Mouse (Mus musculus) liver, embryonic 13.5 days (tissue): ENCODE measurements around the gene Morn4. TPM values are rescaled to one million over a fixed set of nuclear protein-coding genes. Genes with fewer than 3 reads are reported as not detected.

Experiments used
- polyA plus RNA-seq: library from polyadenylated mRNA; unstranded; fragments of >200 nt; fragmentation: Nextera tagmentation; extraction: Ambion mirVana; gene quantifications from 2 replicates; pipeline ENCODE4 v1.2.1, GENCODE M21; 2015

Gene Morn4
- polyA plus RNA-seq, 1 experiment from 2014 or later: 2.8 TPM

Other genes starting within 250 kb of the Morn4 start
- gene Frat2, start 238.2 kb downstream of the Morn4 start, polyA plus RNA-seq: 4.6 and 6.0 TPM in 2 replicates
- 15.2 and 17.2 TPM in 2 replicates for gene Rrp12, start 190.2 kb downstream of the Morn4 start, polyA plus RNA-seq
- 230 and 238 TPM in 2 replicates for gene Pgam1, start 174.4 kb downstream of the Morn4 start, polyA plus RNA-seq
- gene Exosc1, start 152.9 kb downstream of the Morn4 start, polyA plus RNA-seq: 61.6 and 67.2 TPM in 2 replicates
- gene Zdhhc16, start 152.9 kb downstream of the Morn4 start, polyA plus RNA-seq: 43.1 and 44.1 TPM in 2 replicates
- gene Mms19, start 105.2 kb downstream of the Morn4 start, polyA plus RNA-seq: 10.4 and 13.5 TPM in 2 replicates
- gene Ubtd1, start 104.6 kb downstream of the Morn4 start, polyA plus RNA-seq: 3.3 and 3.9 TPM in 2 replicates
- gene Ankrd2, start 50.4 kb downstream of the Morn4 start, polyA plus RNA-seq: 0.15 and 0.16 TPM in 2 replicates
- 21.6 and 21.9 TPM in 2 replicates for gene Hoga1, start 40.7 kb downstream of the Morn4 start, polyA plus RNA-seq
- gene 4933411K16Rik, start 34.1 kb downstream of the Morn4 start, polyA plus RNA-seq: 0.15 TPM in 1 of 2 replicates, not detected in the other
- gene Pi4k2a, start 4.1 kb upstream of the Morn4 start, polyA plus RNA-seq: 9.7 and 9.9 TPM in 2 replicates
- 15.6 and 15.8 TPM in 2 replicates for gene Avpi1, start 42.7 kb upstream of the Morn4 start, polyA plus RNA-seq
- 1.6 TPM in 2 replicates for gene Marveld1, start 61.0 kb upstream of the Morn4 start, polyA plus RNA-seq
- gene Zfyve27, start 77.6 kb upstream of the Morn4 start, polyA plus RNA-seq: 8.2 and 8.4 TPM in 2 replicates
- 0.21 and 0.98 TPM in 2 replicates for gene Sfrp5, start 115.9 kb upstream of the Morn4 start, polyA plus RNA-seq
- 0.06 TPM in 1 of 2 replicates, not detected in the other for gene Golga7b, start 161.2 kb upstream of the Morn4 start, polyA plus RNA-seq